Mouse (Mus musculus): ENCODE data around the gene Gramd1b. TPM values are rescaled to one million over a fixed set of nuclear protein-coding genes. Genes with fewer than 3 reads are reported as not detected.
A peak's percentile ranks its signal among the peaks of the same experiment; 100 is the strongest.

Gramd1b gene
- polyA plus RNA-seq, 1 experiment, result 129 TPM

GRCm38 (mm10) chr9:40322372-40322771 lies 208.8 kb downstream of the Gramd1b start:
- no peak for DNase-seq (ENCODE audit: extremely low spot score in 1 of 2, low spot score in 1 of 2)

- DNase-seq (ENCODE audit: extremely low spot score in 1 of 2, low spot score in 1 of 2), result no peak
Measured at GRCm38 (mm10) chr9:40321668-40322003, 209.5 kb downstream of the Gramd1b start.

GRCm38 (mm10) chr9:40320879-40321667 lies 210.1 kb downstream of the Gramd1b start:
- peak in 1 of 2 experiments; percentile 47 for DNase-seq (ENCODE audit: extremely low spot score in 1 of 2, low spot score in 1 of 2)

- DNase-seq (ENCODE audit: extremely low spot score in 1 of 2, low spot score in 1 of 2), result no peak
Measured at GRCm38 (mm10) chr9:40320405-40320804, 210.8 kb downstream of the Gramd1b start.

DNA sequence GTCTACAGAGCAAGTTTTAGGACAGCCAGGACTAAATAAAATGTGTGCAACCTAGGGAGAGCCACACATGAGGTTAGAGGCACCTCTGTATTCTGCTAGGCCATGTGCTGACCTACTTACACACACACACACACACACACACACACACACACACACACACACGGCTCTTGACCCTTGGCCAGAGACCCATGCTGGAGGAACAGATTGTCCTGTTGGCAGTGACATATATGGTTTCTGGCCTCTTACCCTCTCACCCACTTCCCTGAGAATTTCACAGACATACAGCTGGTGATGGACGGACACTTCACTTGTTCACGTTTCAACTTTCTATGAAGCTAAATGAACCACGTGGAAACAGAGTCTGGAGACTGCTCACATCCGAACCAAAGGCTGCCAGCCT lies 212.4 kb downstream of the Gramd1b start:
- no peak for DNase-seq (ENCODE audit: extremely low spot score in 1 of 2, low spot score in 1 of 2)

DNA sequence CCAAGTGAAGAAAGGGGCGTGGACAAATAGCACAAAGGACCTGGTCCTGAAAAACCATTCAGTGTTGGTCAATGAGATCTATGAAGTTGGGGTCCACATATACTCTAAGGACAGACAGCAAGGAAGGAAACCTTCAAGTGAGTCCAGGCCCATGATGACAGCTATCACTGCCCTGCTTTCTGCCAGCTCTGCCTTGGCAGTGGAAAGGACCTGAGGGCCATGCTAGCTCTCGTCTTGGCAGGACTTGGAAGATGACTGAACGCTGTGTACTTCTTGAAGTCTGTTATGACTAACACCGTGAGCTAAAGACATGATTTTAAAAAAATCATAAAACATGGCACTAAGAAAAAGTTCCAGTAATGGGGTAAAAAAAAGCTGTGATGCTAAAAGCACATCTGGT lies 213.4 kb downstream of the Gramd1b start:
- no peak for DNase-seq (ENCODE audit: extremely low spot score in 1 of 2, low spot score in 1 of 2)

DNA sequence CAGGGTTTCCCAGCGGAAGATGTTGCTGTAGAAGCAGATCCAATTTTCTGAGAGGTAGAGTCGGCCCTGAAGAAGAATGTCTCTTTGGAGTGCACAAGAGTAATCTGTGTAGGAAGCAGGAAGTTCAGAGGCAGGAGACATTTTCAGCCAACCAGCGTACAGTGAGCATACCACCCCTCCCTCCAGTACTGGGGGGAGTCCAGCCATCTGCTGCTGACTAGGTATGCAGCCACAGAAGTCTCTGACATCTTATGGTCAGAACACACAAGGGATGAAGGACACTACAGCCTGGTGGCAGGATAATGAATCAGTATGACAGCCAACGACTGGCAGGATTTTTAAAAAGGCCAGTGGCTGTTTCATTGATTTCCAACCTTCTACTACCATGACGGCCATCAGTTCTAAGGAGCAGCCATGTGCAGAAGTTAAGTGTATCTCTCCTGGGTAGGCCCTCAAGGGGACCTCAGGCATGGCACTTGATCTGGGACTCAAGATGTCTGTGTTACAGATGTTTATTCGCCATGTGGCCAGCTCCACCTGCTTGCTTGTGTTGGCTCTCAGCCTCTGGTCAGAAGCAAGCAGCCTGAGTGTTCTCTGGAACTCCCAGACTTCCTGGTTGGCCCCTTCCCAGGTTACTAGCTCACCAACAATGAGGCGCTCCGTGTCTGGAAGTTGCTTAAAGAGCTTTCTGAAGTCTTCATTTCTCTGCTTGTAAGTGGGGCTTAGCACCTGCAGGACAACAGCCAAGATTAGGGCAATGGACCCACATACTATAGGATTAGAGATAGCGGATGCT lies 214.1 kb downstream of the Gramd1b start:
- no peak for DNase-seq (ENCODE audit: extremely low spot score in 1 of 2, low spot score in 1 of 2)

GRCm38 (mm10) chr9:40311813-40312212 lies 219.4 kb downstream of the Gramd1b start:
- DNase-seq (ENCODE audit: extremely low spot score in 1 of 2, low spot score in 1 of 2), result no peak

DNA sequence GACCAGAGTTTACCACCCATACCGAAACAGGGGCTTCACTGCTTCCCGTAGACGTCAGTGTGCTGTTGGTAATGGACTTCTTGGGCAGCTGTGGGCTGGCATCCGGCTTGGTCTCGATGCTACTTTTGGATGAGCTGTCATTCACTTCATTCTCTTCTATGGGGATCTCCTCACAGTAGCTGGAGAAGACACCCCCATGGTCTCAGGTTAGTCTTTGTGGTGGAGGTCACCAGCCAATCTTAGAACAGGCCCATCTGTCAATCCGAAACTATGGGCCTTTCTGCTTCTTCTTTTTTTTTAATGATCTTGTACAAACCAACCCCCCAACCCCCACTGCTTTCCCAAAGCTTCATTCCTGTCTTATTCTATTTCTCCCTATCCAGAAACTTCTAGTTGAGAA lies 221.3 kb downstream of the Gramd1b start:
- no peak for DNase-seq (ENCODE audit: extremely low spot score in 1 of 2, low spot score in 1 of 2)

- no peak for DNase-seq (ENCODE audit: extremely low spot score in 1 of 2, low spot score in 1 of 2)
Measured at GRCm38 (mm10) chr9:40307311-40307710, 223.9 kb downstream of the Gramd1b start.

- no peak for DNase-seq (ENCODE audit: extremely low spot score in 1 of 2, low spot score in 1 of 2)
Measured at GRCm38 (mm10) chr9:40304243-40304642, 226.9 kb downstream of the Gramd1b start.

GRCm38 (mm10) chr9:40302375-40302774 lies 228.8 kb downstream of the Gramd1b start:
- no peak for DNase-seq (ENCODE audit: extremely low spot score in 1 of 2, low spot score in 1 of 2)

DNA sequence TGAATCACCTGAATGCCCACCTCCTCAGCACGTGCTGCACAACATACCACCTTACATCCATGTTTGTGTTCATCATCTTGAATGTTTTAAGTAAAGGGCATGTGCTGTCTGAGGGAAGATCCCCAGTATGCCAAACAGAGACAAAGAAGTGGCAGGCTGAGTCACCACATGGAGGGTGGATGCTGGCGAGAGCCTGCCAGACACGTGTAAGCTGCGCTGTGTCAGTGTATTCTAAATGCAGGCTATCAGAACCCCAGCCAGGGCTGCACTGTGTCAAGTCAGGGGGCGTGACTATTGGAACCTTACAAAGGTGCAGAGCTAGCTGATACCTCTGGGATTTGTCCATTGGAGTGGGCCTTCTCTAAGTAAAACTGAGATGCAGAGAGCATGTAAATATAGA lies 229.7 kb downstream of the Gramd1b start:
- peak in 1 of 2 experiments; percentile 55 for DNase-seq (ENCODE audit: extremely low spot score in 1 of 2, low spot score in 1 of 2)

DNA sequence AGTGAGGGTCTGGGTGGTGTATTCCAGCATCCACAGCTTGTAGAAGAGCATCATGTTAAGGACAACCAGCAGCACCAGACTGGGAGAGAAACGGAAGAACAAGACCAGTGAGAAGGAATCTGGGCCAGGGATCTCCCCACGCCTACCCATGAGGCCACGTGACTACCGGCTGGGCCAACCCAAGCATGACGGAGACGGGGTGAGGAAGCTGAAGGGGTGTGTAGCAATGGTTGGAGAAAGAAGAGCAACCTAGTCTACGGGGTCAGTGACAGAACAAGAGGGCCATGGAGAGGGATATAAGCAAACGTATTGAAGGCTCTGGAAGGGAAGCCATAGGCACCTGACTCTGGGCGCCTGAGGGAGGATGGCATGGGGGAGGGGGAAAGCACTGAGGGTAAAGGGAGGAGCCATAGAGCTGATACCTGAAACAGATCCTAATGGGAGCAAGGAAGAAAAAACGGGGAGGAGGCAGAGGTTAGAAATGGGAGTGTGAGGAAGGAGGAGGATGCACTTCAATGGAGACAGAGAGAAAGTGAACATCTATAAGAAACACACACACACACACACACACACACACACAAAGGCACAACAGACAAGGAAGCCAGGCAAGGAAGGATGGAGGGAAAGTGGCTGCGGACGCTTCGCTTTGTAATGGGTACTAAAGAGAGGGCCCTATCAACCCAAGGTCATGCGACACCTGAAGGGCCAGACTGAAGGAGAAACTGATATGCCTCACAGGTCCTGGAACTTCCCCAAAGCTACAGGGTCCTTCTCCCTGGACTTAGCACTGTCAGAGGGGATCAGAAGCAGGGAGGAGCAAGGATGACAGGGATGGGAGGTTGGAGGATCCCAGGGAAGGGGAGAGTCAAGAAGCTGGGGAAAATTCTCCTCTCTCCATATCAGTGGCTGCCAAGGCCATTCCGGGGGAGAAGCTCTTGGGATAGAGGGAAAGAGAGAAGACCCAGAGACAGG lies 230.9 kb downstream of the Gramd1b start:
- no peak for DNase-seq (ENCODE audit: extremely low spot score in 1 of 2, low spot score in 1 of 2)

DNA sequence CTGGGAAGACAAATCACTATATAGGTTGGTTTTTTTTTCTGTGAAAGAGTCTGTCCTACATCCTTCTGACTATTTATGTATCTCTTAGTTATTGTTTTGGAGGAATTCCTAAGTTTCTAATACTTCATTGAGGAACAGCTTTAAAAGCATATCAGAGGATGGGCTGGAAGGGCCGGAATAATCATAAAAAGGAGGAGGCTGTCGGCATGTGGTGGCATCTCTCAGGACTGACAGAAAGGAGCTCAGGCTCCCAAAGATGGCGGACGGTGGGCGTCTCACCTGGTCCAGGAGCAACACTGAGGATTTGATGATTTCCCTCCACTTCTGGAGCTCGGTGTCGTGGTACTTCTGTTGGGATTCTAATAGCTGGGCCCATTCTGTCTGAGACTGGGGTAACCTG lies 231.9 kb downstream of the Gramd1b start:
- no peak for DNase-seq (ENCODE audit: extremely low spot score in 1 of 2, low spot score in 1 of 2)

GRCm38 (mm10) chr9:40297969-40298368 lies 233.2 kb downstream of the Gramd1b start:
- DNase-seq (ENCODE audit: extremely low spot score in 1 of 2, low spot score in 1 of 2), result no peak

DNA sequence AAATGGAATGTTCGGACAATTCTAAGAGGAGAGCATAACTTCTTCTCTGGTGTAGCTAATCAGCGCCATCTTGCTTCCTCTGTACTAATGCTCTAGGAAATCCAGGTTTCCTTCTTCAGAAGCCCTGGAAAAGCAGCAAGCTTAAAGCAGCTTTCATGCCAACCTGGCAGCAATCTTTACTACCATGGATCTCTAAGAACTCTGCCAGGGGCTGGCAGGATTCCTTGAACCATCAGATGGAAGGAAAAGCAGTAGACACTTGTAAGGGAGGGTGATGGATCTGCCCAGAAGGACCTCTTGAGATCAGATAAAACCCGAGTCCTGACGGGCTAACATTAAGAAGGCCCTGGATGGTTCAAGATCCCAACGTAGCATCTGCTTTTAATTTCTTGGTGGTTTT lies 234.9 kb downstream of the Gramd1b start:
- DNase-seq (ENCODE audit: extremely low spot score in 1 of 2, low spot score in 1 of 2), result peak in 1 of 2 experiments; percentile 57

- no peak for DNase-seq (ENCODE audit: extremely low spot score in 1 of 2, low spot score in 1 of 2)
Measured at GRCm38 (mm10) chr9:40294866-40295265, 236.3 kb downstream of the Gramd1b start.

GRCm38 (mm10) chr9:40294210-40294609 lies 237.0 kb downstream of the Gramd1b start:
- no peak for DNase-seq (ENCODE audit: extremely low spot score in 1 of 2, low spot score in 1 of 2)

GRCm38 (mm10) chr9:40293740-40294139 lies 237.4 kb downstream of the Gramd1b start:
- DNase-seq (ENCODE audit: extremely low spot score in 1 of 2, low spot score in 1 of 2), result no peak

- DNase-seq (ENCODE audit: extremely low spot score in 1 of 2, low spot score in 1 of 2), result no peak
Measured at GRCm38 (mm10) chr9:40293286-40293685, 237.9 kb downstream of the Gramd1b start.
